Mouse (Mus musculus): ENCODE data around the gene R3hdm4. TPM values are rescaled to one million over a fixed set of nuclear protein-coding genes. Genes with fewer than 3 reads are reported as not detected.

R3hdm4 gene
- total RNA-seq, 2 experiments from 2014 or later = 366 to 394 TPM

Small RNA genes within 50 kb of the gene (microRNA-seq; reads per million reads assigned to microRNA genes)
- 0 reads per million in 2 experiments for gene Mir6910

Other genes with a start within 250 kb of the R3hdm4 start
- gene Cdc34, start 239.0 kb downstream of the R3hdm4 start, total RNA-seq (2021) = 10 to 100 TPM; 75.9 to 78.0 TPM
- 1 to 10 TPM; 1.5 to 2.4 TPM for gene Gzmm, start 232.2 kb downstream of the R3hdm4 start, total RNA-seq (2021)
- gene Bsg, start 216.7 kb downstream of the R3hdm4 start, total RNA-seq (2021) = 100 to 1,000 TPM; 650 to 673 TPM
- gene Hcn2, start 204.6 kb downstream of the R3hdm4 start, total RNA-seq (2021) = 100 to 1,000 TPM; 111 to 123 TPM
- gene Polrmt, start 174.6 kb downstream of the R3hdm4 start, total RNA-seq (2021) = 10 to 100 TPM; 42.1 to 45.7 TPM
- gene Fgf22, start 166.1 kb downstream of the R3hdm4 start, total RNA-seq (2021) = 1 to 10 TPM; 2.8 to 4.0 TPM
- 10 to 100 TPM; 90.9 to 96.0 TPM for gene Rnf126, start 154.3 kb downstream of the R3hdm4 start, total RNA-seq (2021)
- 1 to 10 TPM; 2.2 to 2.4 TPM for gene Fstl3, start 143.9 kb downstream of the R3hdm4 start, total RNA-seq (2021)
- 1 to 10 TPM in 1 of 2 experiments, under 1 TPM in 1; 0.62 to 1.1 TPM for gene Prss57, start 130.2 kb downstream of the R3hdm4 start, total RNA-seq (2021)
- 100 to 1,000 TPM; 318 to 348 TPM for gene Palm, start 127.6 kb downstream of the R3hdm4 start, total RNA-seq (2021)
- gene Misp, start 100.2 kb downstream of the R3hdm4 start, total RNA-seq (2021) = 1 to 10 TPM in 1 of 2 experiments, under 1 TPM in 1; 0.62 to 1.7 TPM
- gene Ptbp1, start 66.8 kb downstream of the R3hdm4 start, total RNA-seq (2021) = 10 to 100 TPM; 48.5 to 52.3 TPM
- 1 to 10 TPM; 1.4 to 2.4 TPM for gene Prtn3, start 46.7 kb downstream of the R3hdm4 start, total RNA-seq (2021)
- 10 to 100 TPM; 51.1 to 53.3 TPM for gene Plppr3, start 46.6 kb downstream of the R3hdm4 start, total RNA-seq (2021)
- gene Elane, start 35.0 kb downstream of the R3hdm4 start, total RNA-seq (2021) = not detected
- not detected for gene Cfd, start 30.4 kb downstream of the R3hdm4 start, total RNA-seq (2021)
- 10 to 100 TPM; 57.5 to 59.8 TPM for gene Med16, start 12.3 kb downstream of the R3hdm4 start, total RNA-seq (2021)
- gene Gm26602, start 10.4 kb downstream of the R3hdm4 start, total RNA-seq (2021) = not detected
- gene Kiss1r, start 4.2 kb downstream of the R3hdm4 start, total RNA-seq (2021) = 1 to 10 TPM; 7.1 to 7.8 TPM
- gene Arid3a, start 5.8 kb upstream of the R3hdm4 start, total RNA-seq (2021) = 1 to 10 TPM; 5.4 to 8.6 TPM
- gene Wdr18, start 38.9 kb upstream of the R3hdm4 start, total RNA-seq (2021) = 10 to 100 TPM; 41.1 to 49.9 TPM
- gene Grin3b, start 49.5 kb upstream of the R3hdm4 start, total RNA-seq (2021) = under 1 TPM; 0.14 to 0.23 TPM
- gene Tmem259, start 63.1 kb upstream of the R3hdm4 start, total RNA-seq (2021) = 100 to 1,000 TPM; 123 to 124 TPM
- 1 to 10 TPM; 6.0 to 8.2 TPM for gene Cnn2, start 67.4 kb upstream of the R3hdm4 start, total RNA-seq (2021)
- 10 to 100 TPM; 10.9 to 12.3 TPM for gene Abca7, start 75.3 kb upstream of the R3hdm4 start, total RNA-seq (2021)
- gene Arhgap45, start 95.4 kb upstream of the R3hdm4 start, total RNA-seq (2021) = 1 to 10 TPM; 3.6 to 4.0 TPM
- 10 to 100 TPM; 71.3 to 74.8 TPM for gene Polr2e, start 118.6 kb upstream of the R3hdm4 start, total RNA-seq (2021)
- gene Gpx4, start 126.0 kb upstream of the R3hdm4 start, total RNA-seq (2021) = 100 to 1,000 TPM; 504 to 528 TPM
- gene Sbno2, start 184.4 kb upstream of the R3hdm4 start, total RNA-seq (2021) = 10 to 100 TPM; 17.8 to 17.9 TPM
- gene Stk11, start 194.6 kb upstream of the R3hdm4 start, total RNA-seq (2021) = 10 to 100 TPM; 92.1 to 95.0 TPM
- 100 to 1,000 TPM; 372 to 381 TPM for gene Atp5d, start 217.4 kb upstream of the R3hdm4 start, total RNA-seq (2021)
- gene Cbarp, start 219.6 kb upstream of the R3hdm4 start, total RNA-seq (2021) = 100 to 1,000 TPM; 487 TPM
- 10 to 100 TPM; 74.3 to 98.7 TPM for gene Midn, start 227.1 kb upstream of the R3hdm4 start, total RNA-seq (2021)
- gene Cirbp, start 244.8 kb upstream of the R3hdm4 start, total RNA-seq (2021) = 10 to 100 TPM; 77.3 to 90.1 TPM